Mouse (Mus musculus): ENCODE measurements around the gene Lrrc8c. TPM values are rescaled to one million over a fixed set of nuclear protein-coding genes. Genes with fewer than 3 reads are reported as not detected.

Gene Lrrc8c
- polyA plus RNA-seq, 1 experiment from 2014 or later, result 14.2 TPM

DNA sequence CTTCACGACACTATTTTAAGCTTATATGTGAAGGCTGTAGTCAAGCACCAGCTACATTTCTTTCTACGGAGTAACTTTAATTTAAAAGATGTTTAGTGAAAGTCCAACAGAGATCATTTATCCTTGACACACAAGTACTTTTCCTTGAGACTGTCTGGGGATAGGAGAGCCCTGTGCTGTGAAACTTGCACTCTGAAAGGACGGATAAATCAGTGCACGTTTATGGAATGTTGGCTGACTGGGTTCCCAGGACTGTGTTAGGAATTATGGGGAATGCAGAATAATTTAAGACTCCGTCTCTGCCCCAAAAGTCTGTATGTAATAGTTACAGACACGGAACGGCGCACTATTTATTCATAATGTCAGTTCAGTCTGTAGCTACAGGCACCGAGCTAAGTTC is 74.4 kb downstream of the Lrrc8c start:
- H3K4me1 ChIP-seq, result no peaks in the 10 kb centered on the region
- no peak overlapping the region for H3K27ac ChIP-seq
- DNase-seq (ENCODE audit: low spot score), result no peak
- H3K9me3 ChIP-seq (replicated peaks), result no peaks in the 10 kb centered on the region
- H3K36me3 ChIP-seq, result no peaks in the 10 kb centered on the region
- 94% methylated on average over 9 of the region's 9 CpGs for WGBS
- no peaks in the 10 kb centered on the region for H3K27me3 ChIP-seq (ENCODE audit: low read depth, poor library complexity, severe bottlenecking)
- H3K4me3 ChIP-seq, result no peak overlapping the region

- no peak for DNase-seq (ENCODE audit: low spot score)
- H3K27me3 ChIP-seq (ENCODE audit: low read depth, poor library complexity, severe bottlenecking), result no peaks in the 10 kb centered on the region
- no peaks in the 10 kb centered on the region for H3K4me1 ChIP-seq
- no peak overlapping the region for H3K4me3 ChIP-seq
- H3K9me3 ChIP-seq (replicated peaks), result no peaks in the 10 kb centered on the region
- H3K36me3 ChIP-seq, result no peaks in the 10 kb centered on the region
- WGBS, result 82% methylated on average over 9 of the region's 9 CpGs
- no peak overlapping the region for H3K27ac ChIP-seq
These were observed 79.7 kb downstream of the Lrrc8c start for GRCm38 (mm10) chr5:105598866-105599265.

DNA sequence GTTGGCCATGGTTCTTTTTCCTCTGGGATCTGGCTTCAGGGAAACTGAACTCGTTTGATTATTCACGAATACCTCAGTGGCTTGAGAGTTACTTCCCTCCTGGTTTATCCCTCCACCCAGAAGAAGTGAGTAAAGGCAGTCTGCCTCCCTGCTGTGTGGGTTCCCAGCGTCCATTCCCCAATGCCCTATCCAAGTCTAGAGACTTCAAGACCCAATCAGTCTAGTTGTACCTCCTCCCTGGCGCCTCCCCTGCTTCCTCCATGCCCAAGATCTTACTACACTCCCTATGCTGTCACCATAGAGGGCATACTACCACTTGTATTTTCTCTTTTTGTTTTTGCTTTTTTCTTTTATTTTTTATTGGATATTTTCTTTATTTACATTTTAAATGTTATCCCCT is 80.1 kb downstream of the Lrrc8c start:
- Histone ChIP-seq H3K9me3 (replicated peaks) (no peaks in the 10 kb centered on the region), H3K4me1 (no peaks in the 10 kb centered on the region), H3K36me3 (no peaks in the 10 kb centered on the region), H3K27ac (no peak overlapping the region), H3K27me3 (ENCODE audit: low read depth, poor library complexity, severe bottlenecking) (no peaks in the 10 kb centered on the region), H3K4me3 (no peak overlapping the region)
- 66% methylated on average over 4 of the region's 4 CpGs for WGBS
- no peak for DNase-seq (ENCODE audit: low spot score)

- no peak overlapping the region for H3K27ac ChIP-seq
- no peaks in the 10 kb centered on the region for H3K36me3 ChIP-seq
- WGBS, result 84% methylated on average over 4 of the region's 5 CpGs
- H3K27me3 ChIP-seq (ENCODE audit: low read depth, poor library complexity, severe bottlenecking), result no peaks in the 10 kb centered on the region
- no peak overlapping the region for H3K4me3 ChIP-seq
- no peaks in the 10 kb centered on the region for H3K9me3 ChIP-seq (replicated peaks)
- H3K4me1 ChIP-seq, result no peaks in the 10 kb centered on the region
- DNase-seq (ENCODE audit: low spot score), result no peak
These were observed 81.8 kb downstream of the Lrrc8c start for GRCm38 (mm10) chr5:105600998-105601397.

DNA sequence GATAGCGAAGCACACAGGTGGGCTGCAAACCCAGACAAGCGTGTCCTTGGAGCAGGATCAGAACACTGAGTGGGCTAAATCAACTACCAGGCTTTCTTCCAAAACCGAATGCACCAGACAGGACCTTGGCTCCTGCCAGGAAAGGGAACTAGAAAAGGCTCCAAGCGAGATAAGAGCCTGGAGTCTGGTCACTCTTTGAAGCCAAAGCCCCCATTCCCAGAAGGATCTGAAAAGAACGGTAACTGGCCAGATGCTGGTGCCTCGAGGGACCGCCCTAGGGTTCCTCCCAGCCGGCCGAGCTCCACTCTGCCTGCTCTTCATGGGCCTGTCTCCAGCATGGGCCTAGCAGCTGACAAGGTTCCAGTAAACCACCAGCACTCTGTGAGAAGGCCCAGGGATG is 83.4 kb downstream of the Lrrc8c start:
- H3K4me1 ChIP-seq, result no peaks in the 10 kb centered on the region
- no peak overlapping the region for H3K4me3 ChIP-seq
- DNase-seq (ENCODE audit: low spot score), result no peak
- no peak overlapping the region for H3K27ac ChIP-seq
- H3K9me3 ChIP-seq (replicated peaks), result no peaks in the 10 kb centered on the region
- 76% methylated on average over 9 of the region's 9 CpGs for WGBS
- H3K36me3 ChIP-seq, result peaks cover 12% of the 10 kb centered on the region
- no peaks in the 10 kb centered on the region for H3K27me3 ChIP-seq (ENCODE audit: low read depth, poor library complexity, severe bottlenecking)

GRCm38 (mm10) chr5:105605736-105606135 is 86.5 kb downstream of the Lrrc8c start:
- peaks cover 29% of the 10 kb centered on the region for H3K36me3 ChIP-seq
- 90% methylated on average over 9 of the region's 9 CpGs for WGBS

DNA sequence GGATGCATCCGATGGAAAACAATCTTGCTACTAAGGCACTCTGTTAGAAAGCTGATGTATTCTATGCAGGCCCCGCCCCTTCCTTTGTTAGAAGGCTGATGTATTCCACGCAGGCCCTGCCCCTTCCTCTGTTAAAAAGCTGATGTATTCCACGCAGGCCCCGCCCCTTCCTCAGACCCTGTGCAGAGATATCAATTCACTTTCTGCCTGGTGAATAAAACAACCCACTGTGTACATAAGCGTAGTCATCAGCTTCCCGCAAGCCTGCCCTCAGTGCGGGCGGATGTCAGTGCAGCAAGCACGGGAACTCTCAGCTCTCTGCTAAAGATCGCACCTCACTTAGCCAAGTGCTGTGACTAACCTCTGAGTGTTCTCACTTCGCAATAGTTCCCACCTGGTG is 90.5 kb downstream of the Lrrc8c start:
- H3K27ac ChIP-seq, result no peak overlapping the region
- H3K27me3 ChIP-seq (ENCODE audit: low read depth, poor library complexity, severe bottlenecking), result no peaks in the 10 kb centered on the region
- H3K36me3 ChIP-seq, result peaks cover 29% of the 10 kb centered on the region
- H3K4me3 ChIP-seq, result no peak overlapping the region
- H3K9me3 ChIP-seq (replicated peaks), result no peaks in the 10 kb centered on the region
- no peak for DNase-seq (ENCODE audit: low spot score)
- WGBS, result 64% methylated on average over 12 of the region's 12 CpGs
- H3K4me1 ChIP-seq, result peaks cover 4% of the 10 kb centered on the region; the same call in 1 of the 2 replicates

More at GRCm38 (mm10) chr5:105605736-105606135, 86.5 kb downstream of the Lrrc8c start:
- Histone ChIP-seq H3K4me1 (no peaks in the 10 kb centered on the region), H3K4me3 (no peak overlapping the region), H3K27ac (no peak overlapping the region), H3K27me3 (ENCODE audit: low read depth, poor library complexity, severe bottlenecking) (no peaks in the 10 kb centered on the region), H3K9me3 (replicated peaks) (no peaks in the 10 kb centered on the region)
- DNase-seq (ENCODE audit: low spot score), result no peak

DNA sequence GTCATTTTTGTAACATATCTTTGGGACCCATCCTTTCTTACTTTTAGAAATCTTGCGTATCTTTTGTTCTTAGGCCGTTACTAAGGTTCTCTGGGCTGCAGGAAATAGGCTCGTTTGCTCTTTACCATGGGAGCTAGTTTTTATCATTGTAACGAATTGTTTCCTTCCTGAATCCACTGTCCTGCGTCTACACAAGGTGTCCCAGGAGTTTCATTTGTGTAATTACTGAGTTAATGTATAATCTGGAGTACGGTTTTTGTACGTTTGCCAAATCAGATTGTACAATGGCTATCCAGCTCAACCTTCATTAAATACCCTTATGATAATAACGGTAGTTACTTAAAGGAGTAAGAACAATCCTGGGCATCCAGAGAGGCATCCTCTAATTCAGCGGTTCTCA is 93.8 kb downstream of the Lrrc8c start:
- Histone ChIP-seq H3K36me3 (peaks cover 13% of the 10 kb centered on the region), H3K27me3 (ENCODE audit: low read depth, poor library complexity, severe bottlenecking) (no peaks in the 10 kb centered on the region), H3K27ac (no peak overlapping the region), H3K9me3 (replicated peaks) (no peaks in the 10 kb centered on the region), H3K4me3 (no peak overlapping the region), H3K4me1 (peaks cover 4% of the 10 kb centered on the region)
- DNase-seq (ENCODE audit: low spot score), result no peak
- WGBS, result 82% methylated on average over 9 of the region's 9 CpGs

DNA sequence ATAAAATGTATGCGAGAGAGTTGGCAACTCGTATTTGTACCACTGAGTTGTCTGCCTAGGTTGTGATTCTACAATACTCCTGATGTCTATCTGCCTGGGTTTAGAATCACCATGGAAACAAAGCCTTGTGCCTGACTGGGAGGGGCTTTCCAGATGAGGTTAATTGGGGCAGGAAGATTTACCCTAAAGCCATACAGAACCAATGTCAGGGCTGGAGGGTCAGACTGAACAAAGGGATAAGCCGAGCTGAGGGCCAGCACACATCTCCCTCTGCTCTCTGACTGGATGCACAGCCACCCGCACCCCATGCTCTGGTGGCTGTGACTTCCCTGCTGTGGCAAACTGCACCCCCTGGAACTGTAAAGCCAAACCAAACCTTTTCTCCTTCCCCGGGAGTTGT is 94.8 kb downstream of the Lrrc8c start:
- Histone ChIP-seq H3K27ac (no peak overlapping the region), H3K9me3 (replicated peaks) (no peaks in the 10 kb centered on the region), H3K4me3 (no peak overlapping the region), H3K27me3 (ENCODE audit: low read depth, poor library complexity, severe bottlenecking) (no peaks in the 10 kb centered on the region), H3K4me1 (peaks cover 4% of the 10 kb centered on the region), H3K36me3 (peaks cover 5% of the 10 kb centered on the region; the same call in 1 of the 2 replicates)
- DNase-seq (ENCODE audit: low spot score), result no peak
- WGBS, result 72% methylated on average over 5 of the region's 5 CpGs

GRCm38 (mm10) chr5:105614682-105615434 is 95.7 kb downstream of the Lrrc8c start:
- H3K4me1 ChIP-seq, result peaks cover 4% of the 10 kb centered on the region
- 74% methylated on average over 9 of the region's 9 CpGs for WGBS
- H3K4me3 ChIP-seq, result no peak overlapping the region
- no peak for DNase-seq (ENCODE audit: low spot score)
- no peaks in the 10 kb centered on the region for H3K9me3 ChIP-seq (replicated peaks)
- H3K27me3 ChIP-seq (ENCODE audit: low read depth, poor library complexity, severe bottlenecking), result no peaks in the 10 kb centered on the region
- H3K36me3 ChIP-seq, result no peaks in the 10 kb centered on the region
- no peak overlapping the region for H3K27ac ChIP-seq

GRCm38 (mm10) chr5:105615871-105616454 is 96.8 kb downstream of the Lrrc8c start:
- DNase-seq (ENCODE audit: low spot score), result no peak
- peaks cover 4% of the 10 kb centered on the region for H3K4me1 ChIP-seq
- no peak overlapping the region for H3K27ac ChIP-seq
- no peaks in the 10 kb centered on the region for H3K9me3 ChIP-seq (replicated peaks)
- no peaks in the 10 kb centered on the region for H3K27me3 ChIP-seq (ENCODE audit: low read depth, poor library complexity, severe bottlenecking)
- H3K4me3 ChIP-seq, result no peak overlapping the region
- WGBS, result 66% methylated on average over 7 of the region's 7 CpGs
- H3K36me3 ChIP-seq, result no peaks in the 10 kb centered on the region

DNA sequence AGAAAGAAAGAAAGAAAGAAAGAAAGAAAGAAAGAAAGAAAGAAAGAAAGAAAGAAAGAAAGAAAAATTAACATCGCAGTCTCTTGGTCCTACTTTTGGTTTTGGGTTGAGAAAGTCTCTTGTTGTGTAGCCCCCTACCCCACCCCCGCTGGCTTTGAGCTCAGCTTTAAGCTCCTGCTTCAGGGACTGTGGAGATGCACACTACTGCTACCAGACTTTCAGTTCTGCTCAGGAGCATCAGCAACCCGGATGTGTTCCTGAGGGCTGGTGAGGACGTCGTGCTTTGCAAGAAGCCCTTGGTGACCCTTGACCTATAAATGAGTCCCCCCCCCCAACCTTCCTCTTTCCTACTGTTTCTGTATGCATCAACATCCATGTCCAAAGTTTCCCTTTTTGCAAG is 97.3 kb downstream of the Lrrc8c start:
- no peak for DNase-seq (ENCODE audit: low spot score)
- no peak overlapping the region for H3K4me3 ChIP-seq
- no peaks in the 10 kb centered on the region for H3K36me3 ChIP-seq
- H3K27me3 ChIP-seq (ENCODE audit: low read depth, poor library complexity, severe bottlenecking), result no peaks in the 10 kb centered on the region
- no peak overlapping the region for H3K27ac ChIP-seq
- 73% methylated on average over 5 of the region's 5 CpGs for WGBS
- no peaks in the 10 kb centered on the region for H3K9me3 ChIP-seq (replicated peaks)
- peaks cover 4% of the 10 kb centered on the region for H3K4me1 ChIP-seq

DNA sequence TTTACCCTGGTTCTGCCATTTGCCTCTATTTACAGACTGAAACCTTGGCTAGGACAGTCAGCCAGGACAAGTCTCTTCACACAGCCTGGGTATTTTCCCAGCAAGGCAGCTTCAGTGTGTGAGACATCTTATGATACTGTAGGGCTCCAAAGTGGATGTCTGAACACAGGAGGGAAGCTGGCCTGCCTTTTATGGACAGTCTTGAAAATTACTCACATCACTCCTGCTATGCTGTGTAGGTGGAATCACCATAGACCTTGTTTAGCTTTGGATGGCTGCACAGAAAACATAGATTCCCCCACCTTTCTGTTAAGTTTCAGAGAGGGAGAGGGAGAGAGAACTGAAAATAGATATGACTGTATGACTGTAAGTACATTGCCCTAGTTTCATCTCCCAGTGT is 99.3 kb downstream of the Lrrc8c start:
- Histone ChIP-seq H3K27ac (no peak overlapping the region), H3K27me3 (ENCODE audit: low read depth, poor library complexity, severe bottlenecking) (no peaks in the 10 kb centered on the region), H3K4me3 (no peak overlapping the region), H3K36me3 (no peaks in the 10 kb centered on the region), H3K4me1 (peaks cover 4% of the 10 kb centered on the region), H3K9me3 (replicated peaks) (no peaks in the 10 kb centered on the region)
- DNase-seq (ENCODE audit: low spot score), result no peak
